Mouse (Mus musculus) heart, embryonic 12.5 days (tissue): Measurements from ENCODE around the gene Nit2. TPM values are rescaled to one million over a fixed set of nuclear protein-coding genes. Genes with fewer than 3 reads are reported as not detected.

ENCODE experiments used
- ATAC-seq: fragments of 200-750 bp; cut with Nextera tagmentation; 2 replicates; pipeline ENCODE4 v1.8.0; 2017; ENCODE audit warnings: moderate TSS enrichment, moderate library complexity; ENCODE audit not compliant: insufficient number of reproducible peaks, low FRiP score
- H3K27ac ChIP-seq: fragments of 300-500 bp; sonication (generic); 2 replicates; pipeline ENCODE4 v1.5.1; 2016; ENCODE audit warnings: mild to moderate bottlenecking, moderate library complexity; ENCODE audit not compliant: poor library complexity, severe bottlenecking
- H3K27me3 ChIP-seq: fragments of 300-500 bp; sonication (generic); replicated peaks from 2 replicates; pipeline ENCODE4 v1.6.1; 2016; ENCODE audit warnings: mild to moderate bottlenecking, moderate library complexity
- H3K36me3 ChIP-seq: fragments of 300-500 bp; sonication (generic); 2 replicates; pipeline ENCODE4 v1.6.1; 2016; ENCODE audit warnings: mild to moderate bottlenecking, moderate library complexity
- H3K4me1 ChIP-seq: fragments of 300-500 bp; sonication (generic); replicated peaks from 2 replicates; pipeline ENCODE4 v1.6.1; 2016; ENCODE audit warnings: mild to moderate bottlenecking
- H3K4me2 ChIP-seq: fragments of 300-500 bp; sonication (generic); 2 replicates; pipeline ENCODE4 v1.6.1; 2016; ENCODE audit warnings: mild to moderate bottlenecking, moderate library complexity
- H3K4me3 ChIP-seq: fragments of 300-500 bp; sonication (generic); 2 replicates; pipeline ENCODE4 v1.5.1; 2016; ENCODE audit warnings: mild to moderate bottlenecking
- H3K9ac ChIP-seq: fragments of 300-500 bp; sonication (generic); 2 replicates; pipeline ENCODE4 v1.6.1; 2016; ENCODE audit warnings: mild to moderate bottlenecking, moderate library complexity
- H3K9me3 ChIP-seq: fragments of 300-500 bp; sonication (generic); replicated peaks from 2 replicates; pipeline ENCODE4 v1.6.1; 2016; ENCODE audit warnings: mild to moderate bottlenecking, moderate library complexity
- WGBS: fragments of 180-500 bp; shearing (Covaris S2); methylation state at CpG from one replicate; pipeline ENCODE4 v1.1.7; 2016; 5-methylcytosine and 5-hydroxymethylcytosine counted together
- polyA plus RNA-seq: library from polyadenylated mRNA; unstranded; fragments of >200 nt; fragmentation: Nextera tagmentation; extraction: Ambion mirVana; gene quantifications from 2 replicates; pipeline ENCODE4 v1.2.1, GENCODE M21; 2016

Nit2 gene
- polyA plus RNA-seq, 1 experiment from 2014 or later = 39.7 TPM

DNA sequence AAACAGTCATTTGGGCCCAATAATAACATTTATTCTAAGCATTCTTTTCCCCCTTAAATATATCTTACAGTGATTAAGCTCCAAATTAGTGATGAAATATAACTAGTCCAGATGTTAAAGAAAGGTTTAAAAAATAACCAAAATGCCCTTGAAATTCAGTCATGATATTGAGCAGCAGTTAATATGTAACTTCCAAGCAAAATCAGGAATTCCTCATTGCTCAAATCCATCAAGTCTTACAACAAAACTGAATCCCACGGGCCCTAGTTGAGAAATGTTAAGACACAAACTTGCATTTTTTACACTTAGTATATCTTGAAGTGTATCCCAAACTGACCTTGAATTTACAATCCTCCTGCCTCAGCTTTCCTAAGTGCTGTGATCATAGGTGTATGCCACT is 3.4 kb downstream of the Nit2 start:
- peaks cover 5% of the 10 kb centered on the region for H3K4me1 ChIP-seq
- no peaks in the 10 kb centered on the region for H3K27me3 ChIP-seq
- no peak overlapping the region for H3K9ac ChIP-seq
- no peak for ATAC-seq
- H3K4me2 ChIP-seq = no peak overlapping the region
- no peaks in the 10 kb centered on the region for H3K9me3 ChIP-seq
- peaks cover 38% of the 10 kb centered on the region for H3K36me3 ChIP-seq
- no peak overlapping the region for H3K4me3 ChIP-seq
- WGBS = 89% methylated on average over 1 of the region's 1 CpGs
- H3K27ac ChIP-seq = no peak overlapping the region

DNA sequence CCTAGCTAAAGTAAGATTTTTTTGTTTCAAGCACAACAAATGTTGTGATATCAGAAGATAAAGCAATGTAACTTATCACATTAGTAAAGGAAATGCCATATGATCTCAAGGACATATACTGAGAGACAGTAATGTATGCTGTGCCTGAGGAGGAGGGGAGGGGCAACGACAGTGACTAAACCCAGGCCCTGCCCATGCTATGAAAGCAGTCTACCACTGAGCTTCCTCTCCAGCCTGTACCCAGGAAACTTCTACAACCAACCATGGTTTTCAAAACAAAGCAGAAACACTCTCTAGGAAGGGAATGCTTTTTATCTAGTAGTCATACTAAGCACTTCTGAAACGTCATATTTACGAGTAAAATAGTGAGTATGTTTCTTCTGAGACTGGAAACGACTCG is 4.3 kb downstream of the Nit2 start:
- no peak for ATAC-seq
- Histone ChIP-seq H3K9me3 (no peaks in the 10 kb centered on the region), H3K4me3 (no peak overlapping the region), H3K36me3 (peaks cover 45% of the 10 kb centered on the region), H3K4me1 (peaks cover 5% of the 10 kb centered on the region), H3K4me2 (no peak overlapping the region), H3K27ac (no peak overlapping the region), H3K27me3 (no peaks in the 10 kb centered on the region), H3K9ac (no peak overlapping the region)
- WGBS = 89% methylated on average over 5 of the region's 5 CpGs

DNA sequence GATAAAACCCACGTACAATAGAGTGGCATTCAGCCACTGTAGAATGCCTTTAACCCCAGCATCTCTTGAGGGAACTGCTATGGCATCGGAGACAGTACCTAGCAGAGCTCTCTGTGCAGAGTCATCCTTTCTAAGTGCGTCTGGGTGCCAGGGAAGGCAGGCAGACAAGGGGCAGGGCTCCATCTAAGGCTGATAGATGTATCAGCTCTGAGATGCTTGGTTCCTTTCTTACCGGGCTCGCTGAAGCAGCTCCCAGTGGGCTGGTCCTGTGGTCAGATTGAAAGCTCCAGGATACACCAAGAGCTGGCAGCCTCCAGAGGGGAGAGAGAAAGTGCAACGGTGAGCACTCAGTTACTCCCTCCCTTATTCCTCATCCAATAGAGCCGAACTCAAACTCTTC is 7.3 kb downstream of the Nit2 start:
- Histone ChIP-seq H3K27me3 (no peaks in the 10 kb centered on the region), H3K4me1 (no peaks in the 10 kb centered on the region), H3K4me3 (no peak overlapping the region), H3K9ac (no peak overlapping the region), H3K36me3 (peaks cover 66% of the 10 kb centered on the region), H3K27ac (no peak overlapping the region), H3K4me2 (no peak overlapping the region), H3K9me3 (no peaks in the 10 kb centered on the region)
- WGBS = 51% methylated on average over 7 of the region's 7 CpGs
- no peak for ATAC-seq

DNA sequence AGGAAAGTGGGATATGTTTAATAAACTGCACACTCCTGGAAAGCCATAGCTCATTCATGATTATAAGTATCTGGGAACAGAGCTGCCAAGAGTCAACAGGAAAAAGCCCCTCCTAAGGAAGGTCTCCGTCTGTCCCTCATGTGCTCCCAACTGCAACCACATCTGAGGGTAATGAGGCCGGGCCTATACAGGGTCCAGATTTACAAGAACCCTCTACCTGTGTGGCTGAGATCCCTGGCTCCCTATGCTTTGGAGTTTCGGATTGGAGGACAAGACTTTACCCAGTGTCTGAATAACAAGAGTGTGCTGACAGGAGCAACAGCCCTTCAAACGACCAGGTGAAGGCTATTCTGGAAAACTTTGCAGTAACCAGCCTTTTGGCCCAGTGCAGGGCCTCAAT is 9.4 kb downstream of the Nit2 start:
- Histone ChIP-seq H3K36me3 (peaks cover 64% of the 10 kb centered on the region), H3K27ac (no peak overlapping the region), H3K9me3 (no peaks in the 10 kb centered on the region), H3K4me3 (no peak overlapping the region), H3K4me2 (no peak overlapping the region), H3K4me1 (no peaks in the 10 kb centered on the region), H3K27me3 (no peaks in the 10 kb centered on the region), H3K9ac (no peak overlapping the region)
- WGBS = 64% methylated on average over 4 of the region's 4 CpGs
- no peak for ATAC-seq

DNA sequence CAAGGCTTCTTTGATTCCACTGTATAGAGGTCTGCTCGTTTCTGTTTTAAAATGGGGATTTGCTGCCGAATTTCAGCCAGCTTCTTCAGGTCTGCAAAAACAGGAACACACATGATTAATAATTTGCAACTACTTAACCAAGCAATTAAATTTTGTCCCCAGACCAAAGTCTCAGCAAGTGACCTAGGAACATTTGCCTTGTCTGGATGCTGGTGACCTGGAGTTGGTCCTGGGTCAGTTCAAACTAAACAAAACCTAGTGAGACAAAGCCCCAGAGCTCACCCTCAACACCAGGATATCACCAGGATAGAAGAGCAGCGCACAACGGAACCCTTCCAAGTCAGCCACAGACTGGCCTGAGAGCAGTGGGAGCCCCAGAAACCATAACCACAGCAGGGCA is 10.1 kb downstream of the Nit2 start:
- WGBS = 84% methylated on average over 4 of the region's 4 CpGs
- H3K27ac ChIP-seq = no peak overlapping the region
- H3K27me3 ChIP-seq = no peaks in the 10 kb centered on the region
- ATAC-seq = no peak
- no peaks in the 10 kb centered on the region for H3K4me1 ChIP-seq
- H3K36me3 ChIP-seq = peaks cover 66% of the 10 kb centered on the region
- no peak overlapping the region for H3K4me2 ChIP-seq
- no peak overlapping the region for H3K4me3 ChIP-seq
- H3K9me3 ChIP-seq = no peaks in the 10 kb centered on the region
- H3K9ac ChIP-seq = no peak overlapping the region

DNA sequence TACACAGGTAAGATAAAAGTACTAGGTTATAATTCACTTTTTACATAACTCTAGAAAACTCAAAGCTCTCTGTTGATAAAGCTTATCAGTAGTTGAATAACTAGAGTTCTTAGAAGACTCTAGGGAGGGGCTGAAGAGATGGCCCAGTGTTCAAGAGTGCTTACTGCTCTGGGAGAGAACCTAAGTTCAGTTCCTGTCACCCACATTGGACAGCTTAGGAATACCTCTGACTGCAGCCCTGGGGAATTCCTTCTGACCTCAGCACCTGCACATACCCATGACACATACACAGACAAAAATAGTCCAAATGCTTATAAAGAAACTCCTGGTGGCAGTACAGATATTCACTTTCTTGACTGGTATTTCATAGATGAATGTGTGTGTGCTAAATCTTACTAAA is 11.2 kb downstream of the Nit2 start:
- no peaks in the 10 kb centered on the region for H3K4me1 ChIP-seq
- H3K27me3 ChIP-seq = no peaks in the 10 kb centered on the region
- peaks cover 61% of the 10 kb centered on the region for H3K36me3 ChIP-seq
- H3K4me2 ChIP-seq = no peak overlapping the region
- no peak overlapping the region for H3K27ac ChIP-seq
- H3K4me3 ChIP-seq = no peak overlapping the region
- no peak overlapping the region for H3K9ac ChIP-seq
- ATAC-seq = no peak
- H3K9me3 ChIP-seq = no peaks in the 10 kb centered on the region

DNA sequence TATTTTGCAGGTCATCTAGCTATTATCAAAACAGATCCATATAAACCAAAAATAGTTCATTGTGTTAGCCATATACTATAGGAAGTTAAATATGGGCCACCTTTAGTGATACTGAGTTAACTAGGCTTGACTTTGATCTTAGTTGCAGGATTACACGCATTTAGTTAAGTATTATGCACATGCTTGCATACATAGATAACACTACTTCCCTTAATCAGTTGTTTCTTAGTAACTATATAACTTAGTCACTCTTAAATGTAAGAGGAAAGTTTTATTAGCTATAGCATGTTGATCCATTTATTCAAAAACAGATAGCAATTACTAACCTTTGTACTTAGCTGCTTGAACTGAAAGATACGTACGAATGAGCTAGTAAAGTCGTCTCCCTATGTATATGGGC is 15.7 kb downstream of the Nit2 start:
- Histone ChIP-seq H3K27ac (no peak overlapping the region), H3K27me3 (no peaks in the 10 kb centered on the region), H3K4me3 (no peak overlapping the region), H3K4me1 (no peaks in the 10 kb centered on the region), H3K9ac (no peak overlapping the region), H3K4me2 (no peak overlapping the region), H3K9me3 (no peaks in the 10 kb centered on the region), H3K36me3 (peaks cover 56% of the 10 kb centered on the region)
- no peak for ATAC-seq
- WGBS = 93% methylated on average over 4 of the region's 4 CpGs

DNA sequence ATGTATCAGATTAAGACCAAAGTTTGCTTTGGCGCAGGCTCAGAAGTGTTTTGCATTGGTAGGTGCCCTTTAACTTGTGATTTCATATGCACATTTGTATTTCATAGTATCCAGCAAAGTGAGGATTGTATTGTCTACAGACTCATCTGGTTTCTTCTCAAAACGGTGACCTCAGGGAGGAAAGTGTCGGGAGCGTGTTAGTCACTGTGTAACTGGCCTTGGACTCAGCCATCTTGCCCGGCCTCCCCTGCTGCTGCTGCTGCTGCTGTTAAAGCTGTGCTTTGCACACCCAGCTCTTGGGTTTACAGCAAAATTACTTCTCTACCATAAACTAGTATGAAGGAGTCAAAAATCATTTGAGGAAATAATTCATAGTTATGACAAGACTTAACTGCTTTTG is 22.4 kb downstream of the Nit2 start:
- WGBS = 92% methylated on average over 5 of the region's 5 CpGs
- H3K4me2 ChIP-seq = no peak overlapping the region
- H3K4me3 ChIP-seq = no peak overlapping the region
- no peak overlapping the region for H3K9ac ChIP-seq
- peaks cover 47% of the 10 kb centered on the region for H3K36me3 ChIP-seq
- ATAC-seq = no peak
- H3K4me1 ChIP-seq = no peaks in the 10 kb centered on the region
- H3K9me3 ChIP-seq = no peaks in the 10 kb centered on the region
- no peak overlapping the region for H3K27ac ChIP-seq
- no peaks in the 10 kb centered on the region for H3K27me3 ChIP-seq

DNA sequence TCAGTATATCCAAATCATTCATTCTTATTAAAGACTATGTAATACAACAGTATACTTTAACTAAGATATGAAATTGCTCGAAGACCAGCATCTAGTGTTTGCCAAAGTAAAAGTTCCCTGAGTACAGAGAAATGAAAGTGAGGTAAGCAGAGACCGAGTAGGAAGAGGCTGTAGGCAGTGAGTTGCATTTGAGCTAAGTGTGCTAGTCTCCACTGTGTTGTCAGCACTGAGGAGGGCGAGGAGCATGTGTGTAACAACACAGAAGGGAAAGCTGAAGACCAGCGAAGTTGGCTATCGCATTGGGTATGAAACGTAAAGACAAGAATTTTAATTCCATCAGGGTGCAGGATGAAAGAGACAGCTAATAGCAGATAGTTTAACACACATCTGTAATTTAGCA is 33.5 kb downstream of the Nit2 start:
- no peak for ATAC-seq
- WGBS = 91% methylated on average over 6 of the region's 6 CpGs
- Histone ChIP-seq H3K4me2 (no peak overlapping the region), H3K4me3 (no peak overlapping the region), H3K27ac (no peak overlapping the region), H3K4me1 (no peaks in the 10 kb centered on the region), H3K27me3 (no peaks in the 10 kb centered on the region), H3K9ac (no peak overlapping the region), H3K36me3 (peaks cover 34% of the 10 kb centered on the region), H3K9me3 (no peaks in the 10 kb centered on the region)

DNA sequence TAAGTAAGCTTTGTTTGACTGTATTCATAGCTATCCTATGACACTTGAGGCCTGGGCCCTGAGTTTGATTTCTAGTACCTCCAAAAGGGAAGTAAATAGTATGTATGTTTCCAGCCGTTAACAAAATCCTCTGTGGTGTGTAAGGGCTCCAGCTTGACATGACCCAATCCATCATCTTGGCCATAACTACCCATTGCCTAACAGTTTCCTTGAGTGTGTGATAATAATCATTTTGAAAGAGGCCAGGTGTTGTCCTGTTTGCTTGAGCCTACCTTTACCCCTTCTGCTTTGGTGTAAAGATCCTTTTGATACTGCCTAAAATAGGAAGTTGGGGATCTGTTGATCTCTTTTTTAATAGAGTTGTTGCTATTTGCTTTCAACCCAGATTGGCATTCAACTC is 34.8 kb downstream of the Nit2 start:
- no peaks in the 10 kb centered on the region for H3K9me3 ChIP-seq
- H3K27me3 ChIP-seq = no peaks in the 10 kb centered on the region
- no peak overlapping the region for H3K4me2 ChIP-seq
- no peak for ATAC-seq
- 65% methylated on average over 1 of the region's 1 CpGs for WGBS
- H3K9ac ChIP-seq = no peak overlapping the region
- no peak overlapping the region for H3K4me3 ChIP-seq
- H3K27ac ChIP-seq = no peak overlapping the region
- peaks cover 28% of the 10 kb centered on the region for H3K36me3 ChIP-seq
- H3K4me1 ChIP-seq = 0 out of 2 replicates have a peak, but pooled peaks cover 3% of the 10 kb centered on the region

DNA sequence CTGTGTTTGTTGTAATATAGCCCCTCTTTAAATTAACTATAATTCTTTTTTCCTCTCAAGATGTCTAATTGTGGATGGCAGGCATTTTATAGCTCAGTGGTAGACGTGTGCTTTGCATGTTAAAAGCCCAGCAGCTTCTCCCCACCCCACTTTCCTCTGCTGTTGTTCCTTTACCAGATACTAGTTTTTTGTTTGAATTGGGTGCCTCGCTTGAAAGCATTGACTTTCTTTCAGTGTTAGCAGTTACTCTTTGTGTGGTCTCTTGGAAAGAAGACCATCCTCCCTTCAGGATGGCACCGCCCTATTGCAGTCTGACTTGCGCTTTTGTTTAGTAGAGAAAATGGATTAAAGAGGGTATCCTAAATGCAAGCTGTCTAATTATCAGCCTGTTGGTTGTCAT is 35.6 kb downstream of the Nit2 start:
- Histone ChIP-seq H3K4me2 (no peak overlapping the region), H3K27me3 (no peaks in the 10 kb centered on the region), H3K36me3 (peaks cover 22% of the 10 kb centered on the region), H3K4me1 (0 out of 2 replicates have a peak, but pooled peaks cover 3% of the 10 kb centered on the region), H3K9me3 (no peaks in the 10 kb centered on the region), H3K9ac (no peak overlapping the region), H3K27ac (no peak overlapping the region), H3K4me3 (no peak overlapping the region)
- 83% methylated on average over 4 of the region's 4 CpGs for WGBS
- no peak for ATAC-seq

DNA sequence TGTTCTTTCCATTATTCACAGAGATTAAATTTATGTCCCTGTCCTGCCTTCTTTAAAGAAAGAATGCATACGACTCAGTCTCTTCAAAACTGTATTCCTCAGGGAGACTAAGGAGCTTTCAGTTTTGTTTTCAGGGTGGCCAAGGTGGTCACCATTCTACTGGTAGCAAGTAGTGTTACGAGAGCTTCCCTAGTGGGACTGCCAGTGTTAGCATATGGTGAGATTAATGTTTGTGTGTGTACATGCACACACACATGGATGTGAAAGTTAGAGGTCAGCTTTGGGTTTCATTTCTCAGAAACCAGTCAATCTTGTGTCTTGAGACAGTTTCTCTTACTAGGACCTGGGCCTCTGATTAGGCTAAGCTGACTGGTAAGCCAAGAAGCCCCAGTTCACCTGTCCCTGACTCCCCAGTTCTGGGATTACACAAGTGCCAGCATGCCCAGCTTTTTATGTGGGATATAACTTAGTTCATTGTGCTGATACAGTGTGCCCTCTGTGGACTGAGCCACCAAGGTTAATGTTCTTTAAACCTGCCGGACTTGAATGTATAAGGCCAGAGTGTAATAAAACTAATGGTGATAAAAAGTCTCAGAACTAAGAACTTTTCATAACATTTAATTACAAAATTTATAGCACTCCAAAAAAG is 36.3 kb downstream of the Nit2 start:
- ATAC-seq = no peak
- Histone ChIP-seq H3K9me3 (no peaks in the 10 kb centered on the region), H3K4me3 (no peak overlapping the region), H3K9ac (no peak overlapping the region), H3K4me1 (0 out of 2 replicates have a peak, but pooled peaks cover 3% of the 10 kb centered on the region), H3K27ac (no peak overlapping the region), H3K27me3 (no peaks in the 10 kb centered on the region), H3K36me3 (peaks cover 17% of the 10 kb centered on the region), H3K4me2 (no peak overlapping the region)
- WGBS = 82% methylated on average over 3 of the region's 3 CpGs
